Mouse (Mus musculus): ENCODE data around the gene Gls2. TPM values are rescaled to one million over a fixed set of nuclear protein-coding genes. Genes with fewer than 3 reads are reported as not detected.

The Gls2 gene
- polyA plus RNA-seq, 2 experiments, result 3.7 to 5.5 TPM

- H3K27me3 ChIP-seq (ENCODE audit: control insufficient read depth, insufficient read depth, low read length), result no peaks in the 10 kb centered on the region
- H3K9ac ChIP-seq (replicated peaks), result no peak overlapping the region
- H3K9me3 ChIP-seq (ENCODE audit: control insufficient read depth, low read length), result no peaks in the 10 kb centered on the region
- no peak overlapping the region for H3K4me3 ChIP-seq (ENCODE audit: insufficient read depth in 1 of 2, low read depth in 2 of 2, low read length in 2 of 2)
- no peaks in the 10 kb centered on the region for H3K36me3 ChIP-seq (replicated peaks; ENCODE audit: control insufficient read depth, insufficient read depth, low read depth)
- no peak overlapping the region for H3K27ac ChIP-seq
- H3K4me2 ChIP-seq (ENCODE audit: low read depth), result no peak overlapping the region
- H3K4me1 ChIP-seq (replicated peaks; ENCODE audit: control insufficient read depth in 2 of 2, insufficient read depth in 2 of 2, low read length in 1 of 2), result no peaks in the 10 kb centered on the region; a peak in 1 of 4 replicates
- WGBS (ENCODE audit: insufficient replicate concordance), result 59% methylated on average over 5 of the region's 5 CpGs
- ATAC-seq (ENCODE audit: insufficient read depth) (no peak), DNase-seq (ENCODE audit: low read depth in 3 of 3, low spot score in 3 of 3) (no peak)
- no peak for TF ChIP-seq EP300 (IDR thresholded peaks at IDR 0.05; ENCODE audit: low read depth)
- no peak for TF ChIP-seq CTCF (IDR thresholded peaks at IDR 0.05; ENCODE audit: low read depth)
Measured at GRCm38 (mm10) chr10:128225064-128225463, 30.8 kb downstream of the Gls2 start.

DNA sequence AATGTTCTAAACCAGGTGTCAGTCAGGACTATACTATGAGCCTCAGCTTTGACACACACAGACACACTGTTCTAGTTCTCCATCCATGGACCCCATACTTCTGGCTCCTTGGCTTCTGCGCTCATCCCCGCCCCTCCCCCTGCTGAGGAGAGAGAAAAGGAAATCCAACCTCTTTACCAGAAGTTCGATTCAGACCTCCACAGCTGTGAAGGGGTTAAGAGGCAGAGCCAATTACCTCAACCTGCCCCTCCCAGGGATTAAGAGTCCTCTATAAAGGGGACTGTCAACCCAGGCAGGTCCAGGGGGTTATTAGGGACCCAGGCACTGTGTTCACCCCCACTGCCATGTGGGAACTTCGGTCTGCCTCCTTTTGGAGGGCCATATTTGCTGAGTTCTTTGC lies 31.3 kb downstream of the Gls2 start, which contains the start of gene Mip:
Gene Mip (plus strand): TSS at position 301 of the 400 bp plus-strand sequence.
- Histone ChIP-seq H3K36me3 (replicated peaks; ENCODE audit: control insufficient read depth, insufficient read depth, low read depth) (no peaks in the 10 kb centered on the region), H3K4me1 (replicated peaks; ENCODE audit: control insufficient read depth in 2 of 2, insufficient read depth in 2 of 2, low read length in 1 of 2) (peaks cover under 1% of the 10 kb centered on the region in 2 experiments), H3K4me2 (ENCODE audit: low read depth) (no peak within 1 kb of the TSS), H3K27ac (no peak within 1 kb of the TSS), H3K27me3 (ENCODE audit: control insufficient read depth, insufficient read depth, low read length) (no peaks in the 10 kb centered on the region), H3K9me3 (ENCODE audit: control insufficient read depth, low read length) (no peaks in the 10 kb centered on the region), H3K4me3 (ENCODE audit: insufficient read depth in 1 of 2, low read depth in 2 of 2, low read length in 2 of 2) (no peak within 1 kb of the TSS), H3K9ac (replicated peaks) (no peak within 1 kb of the TSS)
- ATAC-seq (ENCODE audit: insufficient read depth), result no peak
- no peak for TF ChIP-seq CTCF (IDR thresholded peaks at IDR 0.05; ENCODE audit: low read depth)
- TF ChIP-seq EP300 (IDR thresholded peaks at IDR 0.05; ENCODE audit: low read depth), result no peak
- no peak for DNase-seq (ENCODE audit: low read depth in 3 of 3, low spot score in 3 of 3)
- 67% methylated on average over 4 of the region's 4 CpGs for WGBS (ENCODE audit: insufficient replicate concordance)

DNA sequence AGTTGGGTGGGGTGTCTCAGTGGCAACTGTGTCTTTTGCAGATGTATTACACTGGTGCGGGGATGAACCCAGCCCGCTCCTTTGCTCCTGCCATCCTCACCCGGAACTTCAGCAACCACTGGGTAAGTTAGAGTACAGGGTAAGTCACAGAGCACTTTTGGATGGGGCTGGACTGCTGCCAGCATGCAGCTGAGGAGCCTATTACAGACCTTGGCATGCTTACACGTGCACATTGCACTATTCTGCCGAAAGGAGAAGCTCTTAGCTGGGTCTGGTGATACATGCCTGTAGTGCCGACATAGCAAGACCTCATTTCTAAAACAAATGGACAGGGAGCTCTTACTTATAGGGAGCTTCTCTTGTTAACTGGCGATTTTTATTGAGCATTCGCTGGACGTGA lies 33.3 kb downstream of the Gls2 start:
- Histone ChIP-seq H3K4me3 (ENCODE audit: insufficient read depth in 1 of 2, low read depth in 2 of 2, low read length in 2 of 2) (no peak overlapping the region), H3K4me1 (replicated peaks; ENCODE audit: control insufficient read depth in 2 of 2, insufficient read depth in 2 of 2, low read length in 1 of 2) (peaks cover 2 to 7% of the 10 kb centered on the region in 2 experiments), H3K27ac (no peak overlapping the region), H3K27me3 (ENCODE audit: control insufficient read depth, insufficient read depth, low read length) (no peaks in the 10 kb centered on the region), H3K36me3 (replicated peaks; ENCODE audit: control insufficient read depth, insufficient read depth, low read depth) (no peaks in the 10 kb centered on the region), H3K9ac (replicated peaks) (no peak overlapping the region), H3K4me2 (ENCODE audit: low read depth) (no peak overlapping the region), H3K9me3 (ENCODE audit: control insufficient read depth, low read length) (no peaks in the 10 kb centered on the region)
- TF ChIP-seq CTCF (IDR thresholded peaks at IDR 0.05; ENCODE audit: low read depth), result no peak
- no peak for TF ChIP-seq EP300 (IDR thresholded peaks at IDR 0.05; ENCODE audit: low read depth)
- DNase-seq (ENCODE audit: low read depth in 3 of 3, low spot score in 3 of 3) (no peak), ATAC-seq (ENCODE audit: insufficient read depth) (no peak)
- WGBS (ENCODE audit: insufficient replicate concordance), result 74% methylated on average over 9 of the region's 9 CpGs

GRCm38 (mm10) chr10:128228009-128228408 lies 33.8 kb downstream of the Gls2 start:
- H3K4me2 ChIP-seq (ENCODE audit: low read depth), result no peak overlapping the region
- no peaks in the 10 kb centered on the region for H3K36me3 ChIP-seq (replicated peaks; ENCODE audit: control insufficient read depth, insufficient read depth, low read depth)
- no peak for ATAC-seq (ENCODE audit: insufficient read depth)

DNA sequence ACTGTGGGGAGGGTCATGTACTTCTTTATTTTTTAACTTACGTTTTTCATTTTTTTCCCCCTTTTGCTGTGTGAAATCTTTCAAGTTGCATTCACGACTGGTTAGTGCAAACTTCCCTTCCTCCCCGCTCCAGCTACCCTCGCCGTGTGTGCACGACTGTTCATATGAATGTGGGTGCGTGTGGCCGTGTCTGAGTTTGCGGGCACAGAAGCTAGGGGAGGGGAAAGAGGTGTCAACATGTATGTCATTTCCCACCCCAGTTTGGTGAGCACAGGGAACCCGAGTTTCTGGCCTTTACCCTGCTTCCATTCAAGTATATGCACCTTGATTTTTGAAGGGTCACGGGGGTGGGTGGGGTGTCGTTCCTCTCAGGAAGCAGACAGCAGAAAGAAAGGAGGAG lies 36.3 kb downstream of the Gls2 start:
- Histone ChIP-seq H3K27ac (no peak overlapping the region; the same call in 1 of the 2 replicates), H3K9me3 (ENCODE audit: control insufficient read depth, low read length) (no peaks in the 10 kb centered on the region), H3K27me3 (ENCODE audit: control insufficient read depth, insufficient read depth, low read length) (no peaks in the 10 kb centered on the region), H3K36me3 (replicated peaks; ENCODE audit: control insufficient read depth, insufficient read depth, low read depth) (peaks cover 3% of the 10 kb centered on the region), H3K4me1 (replicated peaks; ENCODE audit: control insufficient read depth in 2 of 2, insufficient read depth in 2 of 2, low read length in 1 of 2) (peaks cover 4 to 15% of the 10 kb centered on the region in 2 experiments), H3K4me2 (ENCODE audit: low read depth) (peak overlapping the region; percentile 98), H3K9ac (replicated peaks) (no peak overlapping the region; the same call in 1 of the 2 replicates), H3K4me3 (ENCODE audit: insufficient read depth in 1 of 2, low read depth in 2 of 2, low read length in 2 of 2) (0 out of 4 replicates have a peak overlapping the region, but pooled peaks of 1 of the 2 experiments have one; percentile 100)
- TF ChIP-seq EP300 (IDR thresholded peaks at IDR 0.05; ENCODE audit: low read depth) (no peak), CTCF (IDR thresholded peaks at IDR 0.05; ENCODE audit: low read depth) (no peak)
- 68% methylated on average over 12 of the region's 12 CpGs for WGBS (ENCODE audit: insufficient replicate concordance)
- DNase-seq (ENCODE audit: low read depth in 3 of 3, low spot score in 3 of 3) (no peak), ATAC-seq (ENCODE audit: insufficient read depth) (no peak)

More at GRCm38 (mm10) chr10:128228009-128228408, 33.8 kb downstream of the Gls2 start:
- H3K4me3 ChIP-seq (ENCODE audit: insufficient read depth in 1 of 2, low read depth in 2 of 2, low read length in 2 of 2), result no peak overlapping the region
- TF ChIP-seq CTCF (IDR thresholded peaks at IDR 0.05; ENCODE audit: low read depth) (no peak), EP300 (IDR thresholded peaks at IDR 0.05; ENCODE audit: low read depth) (peak; percentile 33; the same call in 1 of the 2 replicates)
- no peak overlapping the region for H3K27ac ChIP-seq
- peaks cover 2 to 9% of the 10 kb centered on the region in 2 experiments for H3K4me1 ChIP-seq (replicated peaks; ENCODE audit: control insufficient read depth in 2 of 2, insufficient read depth in 2 of 2, low read length in 1 of 2)
- no peak for DNase-seq (ENCODE audit: low read depth in 3 of 3, low spot score in 3 of 3)
- no peaks in the 10 kb centered on the region for H3K9me3 ChIP-seq (ENCODE audit: control insufficient read depth, low read length)
- H3K9ac ChIP-seq (replicated peaks), result no peak overlapping the region
- WGBS (ENCODE audit: insufficient replicate concordance), result 71% methylated on average over 8 of the region's 8 CpGs
- no peaks in the 10 kb centered on the region for H3K27me3 ChIP-seq (ENCODE audit: control insufficient read depth, insufficient read depth, low read length)

Data from liver, embryonic 14.5 days (tissue).